Mouse (Mus musculus): ENCODE measurements around the gene Gtf3c3. TPM values are rescaled to one million over a fixed set of nuclear protein-coding genes. Genes with fewer than 3 reads are reported as not detected.
A peak's percentile ranks its signal among the peaks of the same experiment; 100 is the strongest.

Gene Gtf3c3
- total RNA-seq (2021): 10 to 100 TPM; 16.7 to 17.7 TPM

DNA sequence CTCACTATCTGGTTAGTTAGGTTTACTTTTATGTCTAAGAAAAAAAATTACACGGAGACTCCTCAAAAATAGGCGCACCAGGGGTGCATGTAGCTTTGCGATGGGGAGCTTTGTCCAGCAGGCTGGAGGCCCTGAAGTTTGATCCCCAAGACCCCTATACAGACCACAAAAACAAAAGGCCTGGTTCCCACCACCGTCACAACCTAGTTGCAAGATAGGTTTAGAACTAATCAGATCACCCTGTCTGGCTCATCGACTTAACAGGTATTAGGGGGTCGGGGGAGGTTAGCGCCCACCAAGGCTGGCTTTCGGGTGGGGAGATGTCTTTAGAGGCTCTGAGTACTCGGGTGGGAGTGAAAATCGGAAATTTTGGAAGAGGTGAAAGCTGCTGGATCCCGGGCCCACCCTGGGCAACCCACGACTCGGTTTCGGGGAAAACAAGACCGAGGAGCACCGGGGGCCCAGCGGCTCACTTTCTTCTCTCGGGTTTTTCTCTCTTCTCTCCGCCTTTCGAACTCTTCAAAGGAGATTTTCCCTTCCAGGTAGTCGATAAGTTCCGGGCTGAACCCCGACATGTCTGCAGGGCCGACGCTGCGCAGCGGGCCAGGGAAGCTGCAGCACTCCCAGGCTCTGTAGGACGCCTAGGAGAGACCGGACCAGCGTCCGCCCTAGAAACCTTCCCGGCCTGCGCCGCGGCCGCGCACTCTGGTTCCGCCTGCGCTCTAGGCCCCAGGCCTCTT is at the start of gene Gtf3c3:
TSS of gene Gtf3c3 (minus strand) at position 632 of the 740 bp plus-strand sequence.
- DNase-seq: peak; percentile 83 to 91
- intact Hi-C loops (cut with DNase I): no loop called here

DNA sequence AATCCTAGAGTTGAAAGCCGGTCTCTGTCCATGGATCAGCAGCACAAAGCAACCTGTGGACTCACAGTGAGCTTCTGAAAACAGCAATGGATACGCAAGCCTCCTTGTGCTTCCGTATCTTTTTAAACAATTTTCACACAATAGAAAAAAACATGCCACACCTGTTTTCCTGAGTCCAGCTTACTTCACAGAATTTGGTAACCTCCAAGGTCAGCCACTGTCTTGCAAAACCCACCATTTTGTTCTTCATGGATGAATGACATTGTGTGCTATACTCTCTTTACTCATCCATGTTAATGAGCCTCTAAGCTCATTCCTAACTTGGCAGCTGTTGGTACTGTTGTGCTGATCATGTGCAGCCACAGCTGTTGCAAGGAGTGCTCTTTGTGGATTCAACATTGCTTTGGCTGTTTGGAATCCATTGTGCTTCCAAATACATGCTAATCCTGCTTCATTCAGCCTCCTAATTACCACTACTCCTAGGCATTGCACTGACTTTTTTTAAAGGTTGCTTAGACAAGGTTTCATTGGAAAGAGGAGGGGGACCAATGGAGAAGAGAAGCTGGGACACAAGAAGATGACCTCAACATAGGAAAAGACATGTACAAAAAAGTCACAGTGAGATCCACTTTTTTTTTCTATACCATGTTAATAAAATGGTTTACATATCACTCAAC is 46.1 kb upstream of the Gtf3c3 start:
- intact Hi-C loops (cut with DNase I): no loop called here
- DNase-seq: no peak

DNA sequence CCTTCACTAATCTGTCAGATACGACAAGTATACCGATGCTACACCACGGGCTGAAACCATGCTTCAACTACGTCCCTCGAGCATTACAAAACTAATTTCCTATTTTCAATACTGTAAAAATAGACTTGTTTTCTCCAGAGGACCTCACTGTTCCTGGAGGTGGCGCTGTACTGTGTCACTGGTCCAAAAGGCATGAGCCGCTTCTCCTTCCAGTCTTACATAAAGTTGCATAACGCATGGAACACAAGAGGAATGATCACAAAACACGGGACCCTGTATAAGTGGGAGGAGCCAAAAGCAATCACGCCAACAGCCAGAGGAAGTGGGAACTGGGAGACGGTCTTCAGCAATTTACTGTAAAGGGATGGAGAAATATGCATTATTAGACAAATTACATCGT is 41.7 kb upstream of the Gtf3c3 start:
- intact Hi-C loops (cut with DNase I): no loop called here
- no peak for DNase-seq

DNA sequence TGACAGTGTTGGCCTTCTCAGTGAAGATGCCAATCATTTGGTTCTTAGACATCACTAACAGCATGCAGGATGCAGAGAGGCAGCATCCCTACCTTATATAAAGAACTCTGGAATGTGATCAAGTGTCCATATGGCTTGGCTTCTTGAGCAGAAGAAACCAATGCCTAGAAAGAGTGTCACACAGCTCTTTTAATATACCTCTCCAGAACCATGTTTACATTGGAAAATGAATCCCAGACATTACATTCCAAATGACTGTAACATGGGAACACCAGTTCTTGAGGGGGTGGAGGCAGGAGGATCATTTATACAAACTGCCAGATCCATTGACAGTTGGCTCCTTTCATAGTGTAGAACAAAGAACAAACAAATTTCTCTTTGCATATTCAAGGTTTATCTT is 29.9 kb upstream of the Gtf3c3 start:
- intact Hi-C loops (cut with DNase I): no loop called here
- no peak for DNase-seq

DNA sequence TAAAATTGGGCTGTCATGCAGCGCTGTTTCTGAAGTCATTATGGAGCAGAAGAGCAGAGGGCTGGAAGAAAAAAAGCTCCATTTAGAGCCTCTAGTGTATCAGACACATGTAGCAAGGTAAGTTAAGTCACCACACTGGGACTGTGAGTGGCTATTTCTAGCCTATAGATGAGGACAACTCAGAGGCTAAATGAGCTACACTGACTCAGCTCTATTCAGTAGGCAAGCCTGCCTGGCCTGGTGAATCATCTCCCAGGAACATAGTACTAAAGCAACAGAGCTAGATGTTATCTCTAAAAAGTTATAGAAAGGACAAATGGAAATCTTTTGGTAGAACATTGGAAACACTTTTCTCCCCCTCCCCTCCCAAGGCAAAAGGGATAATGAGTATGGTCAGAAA is 28.6 kb upstream of the Gtf3c3 start:
- intact Hi-C loops (cut with DNase I): no loop called here
- DNase-seq: no peak

DNA sequence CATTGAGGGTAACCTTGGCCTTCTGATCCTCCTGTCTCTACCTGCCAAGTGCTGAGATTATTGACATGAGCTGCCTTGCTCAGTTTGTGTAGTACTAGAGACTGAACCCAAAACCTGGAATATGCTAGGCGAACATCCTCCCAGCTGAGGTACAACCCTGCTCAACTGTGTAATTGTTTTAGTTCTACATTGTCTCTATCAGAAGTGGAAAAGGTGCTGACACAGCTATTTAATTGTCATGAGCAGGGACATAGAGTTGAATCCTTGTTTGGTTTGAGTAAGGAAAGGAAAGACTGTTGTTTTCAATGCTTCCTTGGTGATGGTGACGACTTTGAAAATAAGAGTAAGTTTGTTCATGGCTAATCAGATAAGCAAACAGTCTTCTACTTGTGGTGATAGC is 13.3 kb upstream of the Gtf3c3 start:
- no peak for DNase-seq
- intact Hi-C loops (cut with DNase I): no loop called here

DNA sequence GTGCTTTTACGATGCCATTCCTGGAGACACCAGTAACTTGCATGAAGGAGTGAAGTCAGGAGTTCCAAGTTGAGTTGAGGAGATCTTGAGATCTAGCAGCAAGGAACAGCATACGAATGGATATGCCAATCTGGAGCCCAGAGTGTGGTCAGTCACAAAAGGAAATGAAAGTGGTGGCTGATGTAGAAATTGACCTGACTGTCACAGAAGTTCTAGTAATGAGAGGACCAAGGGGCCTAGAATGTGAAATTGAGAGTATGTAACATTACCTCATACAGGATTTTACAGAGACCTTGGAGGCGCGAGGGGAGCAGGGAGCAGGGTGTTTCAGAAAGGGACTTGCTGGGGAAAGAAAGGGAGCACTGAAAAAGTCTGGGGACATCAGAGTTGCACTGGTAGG is 10.1 kb upstream of the Gtf3c3 start:
- no peak for DNase-seq
- intact Hi-C loops (cut with DNase I): no loop called here

DNA sequence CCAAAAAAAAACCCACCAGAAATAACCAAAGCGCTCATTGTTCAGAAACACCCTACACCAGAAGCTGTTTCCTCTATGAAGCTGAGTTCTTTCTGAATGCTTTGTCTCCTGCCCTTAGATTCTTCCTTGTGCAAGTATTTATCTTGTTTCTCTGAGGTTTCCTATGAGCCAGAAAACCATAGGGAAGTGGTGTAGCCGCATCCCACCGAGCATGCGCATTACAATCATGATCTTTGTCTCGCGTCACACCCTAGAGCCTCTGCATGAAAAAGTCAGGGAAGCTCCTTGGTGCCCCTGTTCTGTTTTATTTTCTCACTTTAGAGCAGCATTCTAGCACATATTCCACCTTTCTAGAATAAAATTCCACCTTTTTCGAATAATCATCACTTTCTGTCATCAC is 4.9 kb upstream of the Gtf3c3 start:
- DNase-seq: no peak
- intact Hi-C loops (cut with DNase I): no loop called here

DNA sequence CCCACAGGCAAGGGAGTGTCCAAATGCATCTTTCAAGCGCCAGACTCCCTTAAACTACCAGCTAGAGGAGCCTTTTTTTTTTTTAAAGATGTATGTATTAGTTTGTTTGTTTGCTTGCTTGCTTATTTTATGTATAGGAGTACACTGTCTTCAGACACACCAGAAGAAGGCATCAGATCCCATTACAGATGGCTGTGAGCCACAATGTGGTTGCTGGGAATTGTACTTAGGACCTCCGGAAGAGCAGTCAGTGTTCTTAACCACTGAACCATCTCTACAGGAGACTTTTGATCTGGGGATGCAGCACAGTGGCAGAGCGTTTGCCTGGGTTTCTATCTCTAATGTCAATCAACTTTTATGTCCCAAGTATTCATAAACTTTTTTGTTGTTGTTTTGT is 307 bp upstream of the Gtf3c3 start:
- intact Hi-C loops (cut with DNase I): no loop called here
- DNase-seq: no peak

DNA sequence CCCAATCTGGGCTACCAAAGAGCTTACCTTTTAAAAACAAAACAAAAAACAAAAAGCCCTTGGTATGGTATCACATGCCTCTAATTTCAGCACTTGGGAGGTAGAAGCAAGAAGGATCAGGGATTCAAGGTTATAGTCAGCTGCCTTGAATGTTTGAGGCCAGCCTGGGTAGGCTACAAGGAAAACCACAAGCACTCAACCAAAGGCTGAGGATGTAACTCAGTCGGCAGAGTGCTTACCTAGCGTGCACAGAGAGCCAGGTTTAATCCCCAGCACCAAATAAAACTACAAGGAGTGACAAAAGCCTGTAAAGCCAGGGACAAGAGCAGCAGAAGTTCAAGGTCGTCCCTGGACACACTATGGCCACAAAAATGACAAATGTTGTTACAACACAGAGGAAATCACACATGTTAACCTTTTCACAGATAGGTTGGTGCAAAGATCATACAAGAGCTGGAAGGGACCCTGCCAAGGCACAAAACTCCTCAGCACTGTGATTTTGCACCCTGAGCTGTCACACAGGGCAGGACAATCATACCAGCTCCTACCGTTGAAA is 16.5 kb downstream of the Gtf3c3 start:
- no peak for DNase-seq
- intact Hi-C loops (cut with DNase I): no loop called here

DNA sequence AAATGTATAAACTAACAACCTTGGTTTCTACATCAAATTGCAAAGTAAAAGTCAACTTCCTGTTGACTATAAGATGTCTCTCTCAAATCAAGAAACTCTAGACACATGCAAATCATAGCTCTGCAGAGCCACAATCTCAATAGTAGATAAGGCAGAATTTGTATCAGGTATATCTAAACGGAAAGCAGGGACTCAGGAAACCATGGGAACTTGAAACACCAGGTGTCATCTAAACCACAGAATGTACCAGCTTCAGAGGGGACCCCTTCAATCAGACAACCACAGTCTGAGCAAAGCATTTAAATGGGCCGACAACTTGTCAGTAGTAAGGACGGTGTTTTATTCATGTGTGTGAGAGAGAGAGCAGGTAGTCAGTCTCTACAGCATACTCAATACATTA is 17.1 kb downstream of the Gtf3c3 start:
- intact Hi-C loops (cut with DNase I): no loop called here
- DNase-seq: no peak

DNA sequence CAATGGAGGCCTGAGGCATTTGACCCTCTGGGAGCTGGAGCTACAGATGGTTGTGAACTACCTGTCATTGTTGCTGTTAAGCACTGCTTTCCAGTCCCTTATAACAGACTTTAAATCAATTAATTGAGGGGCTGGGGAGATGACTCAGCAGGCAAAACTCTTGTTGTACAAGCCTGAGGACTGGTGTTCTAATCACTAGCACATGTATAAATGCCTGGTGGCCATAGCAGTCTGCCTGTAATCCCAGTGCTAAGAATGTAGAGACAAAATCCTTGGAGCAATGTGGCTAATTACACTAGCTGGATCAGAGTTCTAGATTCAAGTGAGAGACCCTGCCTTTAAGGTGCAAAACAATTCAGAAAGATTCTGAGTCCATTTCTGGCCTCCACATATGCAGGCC is 36.0 kb downstream of the Gtf3c3 start:
- intact Hi-C loops (cut with DNase I): no loop called here
- no peak for DNase-seq

DNA sequence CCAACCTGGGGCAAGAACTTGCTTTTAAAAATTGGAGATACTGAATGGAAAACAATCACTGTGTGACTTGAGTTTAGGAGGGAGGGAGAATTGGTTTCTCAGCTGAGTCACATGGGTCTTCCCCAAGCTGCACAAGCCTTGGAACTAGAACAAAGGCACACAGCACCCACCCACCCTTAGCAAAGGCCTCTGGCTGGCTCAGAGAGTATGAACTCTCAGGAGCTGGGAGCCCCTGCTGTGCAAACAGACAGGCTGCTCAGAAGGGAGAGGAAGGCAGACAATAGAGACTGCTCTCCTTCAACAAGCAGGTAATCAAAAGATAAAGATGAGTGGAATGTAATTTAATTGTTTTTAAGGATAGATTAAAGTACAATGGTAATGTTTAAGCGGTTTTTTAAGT is 54.5 kb downstream of the Gtf3c3 start:
- intact Hi-C loops (cut with DNase I): loop anchor here (5.0 kb wide), 1 partner anchor 347 kb away; no protein-coding TSS in a partner anchor
- DNase-seq: no peak

DNA sequence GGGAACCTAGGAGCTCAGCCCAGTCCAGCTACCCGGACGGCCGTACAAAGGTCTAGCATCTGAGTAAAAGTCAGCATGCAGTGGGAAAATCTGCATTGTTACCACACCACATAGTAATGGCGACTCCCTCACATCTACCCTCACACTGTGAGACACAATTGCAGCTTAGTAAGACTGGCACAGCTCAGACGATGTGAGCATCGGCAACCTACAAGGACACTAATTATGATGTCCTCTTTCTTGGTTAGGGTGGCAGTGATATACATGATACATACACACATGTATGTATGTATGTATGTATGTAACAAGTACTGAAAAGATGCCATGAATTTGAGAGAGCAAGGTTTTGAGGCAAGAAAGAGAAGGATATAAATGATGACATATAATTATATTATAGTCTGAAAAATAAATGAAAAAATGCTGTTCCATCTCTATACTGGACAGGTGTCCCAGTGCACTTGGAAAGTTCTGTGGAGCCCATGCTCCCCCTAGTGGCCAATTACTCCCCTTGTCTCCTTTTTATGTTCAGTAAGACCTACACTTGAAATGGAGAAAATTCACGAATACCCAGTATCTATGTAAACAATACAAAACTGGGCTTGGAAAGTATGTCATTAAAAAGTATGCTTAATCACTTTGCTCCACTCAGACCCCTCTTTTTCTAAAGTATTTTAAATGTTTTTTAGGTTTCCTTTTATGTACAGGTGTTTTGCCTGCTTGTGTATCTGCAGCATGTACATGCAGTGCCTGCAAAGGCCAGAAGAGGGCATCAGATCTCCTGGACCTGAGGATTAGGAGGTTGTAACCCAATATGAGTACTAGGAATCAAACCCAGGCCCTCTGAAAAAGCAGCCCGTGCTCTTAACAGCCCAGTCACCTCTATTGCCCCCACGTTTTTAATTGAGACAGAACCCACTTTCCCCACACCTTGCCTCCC is 57.5 kb downstream of the Gtf3c3 start:
- peak; percentile 67 to 81 for DNase-seq

DNA sequence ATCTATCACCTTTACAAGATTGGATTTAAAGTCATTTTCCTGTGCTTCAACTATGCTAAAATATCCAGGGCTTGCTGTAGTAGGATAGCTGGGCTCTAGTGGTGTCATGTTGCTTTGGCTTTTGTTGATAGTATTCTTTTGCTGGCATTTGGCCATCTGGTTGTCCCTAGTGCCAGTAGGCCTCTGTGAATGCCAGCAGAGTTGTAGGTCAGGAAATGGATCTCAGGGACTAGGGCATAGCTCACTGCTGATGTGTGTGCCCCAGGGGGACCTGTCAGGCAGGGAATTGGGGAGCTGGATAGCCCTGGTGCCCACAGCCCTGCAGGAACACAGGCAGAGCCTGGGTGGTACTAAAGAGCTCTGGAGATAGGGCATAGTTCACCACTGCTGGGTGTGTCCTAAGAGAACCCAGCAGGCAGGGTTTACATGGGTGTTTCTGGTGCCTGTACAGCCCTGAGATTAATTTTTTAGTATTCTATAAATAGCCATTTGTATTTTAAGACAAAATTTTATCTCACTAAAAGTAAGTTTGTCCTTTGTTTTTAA is 61.2 kb downstream of the Gtf3c3 start:
- intact Hi-C loops (cut with DNase I): no loop called here
- DNase-seq: peak; percentile 68 to 71

More for the DNA sequence above, 57.5 kb downstream of the Gtf3c3 start:
- intact Hi-C loops (cut with DNase I): loop anchor here (1.0 to 5.0 kb wide), 2 partner anchors 344 to 472 kb away; no protein-coding TSS in a partner anchor

DNA sequence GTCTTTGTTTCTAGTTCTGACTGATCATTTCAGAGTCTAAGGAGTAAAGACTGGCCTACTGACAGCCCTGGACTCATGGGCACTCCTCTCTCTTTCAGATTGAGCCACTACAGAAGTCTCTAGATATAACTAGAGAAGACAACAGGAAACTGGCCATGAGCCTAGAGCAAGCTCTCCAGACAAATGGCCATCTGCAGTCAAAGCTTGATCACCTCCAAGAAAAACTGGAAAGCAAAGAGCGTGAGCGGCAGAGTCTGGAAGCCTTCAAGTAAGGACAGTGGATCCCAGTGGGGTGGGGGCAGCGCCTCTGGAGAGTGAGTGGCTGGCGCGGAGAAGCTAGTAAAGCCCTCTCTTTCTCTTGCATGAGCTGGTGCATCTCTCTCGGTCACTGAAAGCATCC is 82.2 kb downstream of the Gtf3c3 start:
- intact Hi-C loops (cut with DNase I): no loop called here
- DNase-seq: peak; percentile 7 to 20

DNA sequence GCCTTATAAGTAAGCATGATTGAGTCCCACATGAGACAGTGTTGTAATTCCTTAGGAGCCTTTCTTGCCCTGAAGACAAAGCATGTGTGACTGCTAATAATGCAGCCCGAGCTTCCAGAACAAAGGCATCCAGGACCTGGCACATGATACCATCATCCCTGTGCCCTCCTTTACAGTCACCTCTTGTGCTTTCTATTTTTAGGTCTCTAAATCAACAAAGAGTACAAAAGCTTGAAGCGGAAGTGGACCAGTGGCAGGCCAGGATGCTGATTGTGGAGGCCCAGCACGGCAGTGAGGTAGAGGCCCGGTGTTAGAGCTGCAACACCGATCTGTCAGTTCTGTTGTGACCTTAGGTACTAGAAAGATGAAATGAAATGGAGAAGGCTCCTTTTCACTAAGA is 83.3 kb downstream of the Gtf3c3 start:
- intact Hi-C loops (cut with DNase I): no loop called here
- peak; percentile 30 to 56 for DNase-seq

DNA sequence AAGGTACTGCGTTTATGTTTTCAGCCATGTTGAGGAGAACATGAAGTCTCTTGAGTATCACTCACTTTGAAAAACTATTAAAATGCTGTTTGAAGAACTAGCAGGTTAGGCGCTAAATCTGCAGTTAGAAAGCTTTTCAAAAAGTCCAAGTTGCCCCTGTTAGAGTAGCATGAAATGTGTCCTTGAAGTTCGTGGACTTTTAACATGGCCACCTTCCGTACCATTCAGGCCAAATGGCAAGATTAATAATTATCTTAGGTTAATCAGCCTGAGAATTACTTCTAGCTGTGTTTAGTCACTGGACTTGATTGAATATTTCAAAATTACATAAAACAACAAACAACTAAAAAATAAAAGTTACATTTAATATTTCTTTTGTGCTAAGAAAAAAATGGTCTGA is 84.0 kb downstream of the Gtf3c3 start:
- intact Hi-C loops (cut with DNase I): no loop called here
- DNase-seq: no peak
